Mouse (Mus musculus) embryonic facial prominence, embryonic 15.5 days (tissue): Measurements from ENCODE around the gene Samd4b. TPM values are rescaled to one million over a fixed set of nuclear protein-coding genes. Genes with fewer than 3 reads are reported as not detected.

Experiments used
- ATAC-seq: fragments of 200-750 bp; cut with Nextera tagmentation; 2 replicates; pipeline ENCODE4 v1.8.0; 2017; ENCODE audit warnings: low read depth, moderate TSS enrichment; ENCODE audit not compliant: insufficient number of reproducible peaks, low FRiP score, low TSS enrichment
- H3K27ac ChIP-seq: fragments of 300-500 bp; sonication (generic); replicated peaks from 2 replicates; pipeline ENCODE4 v1.5.1; 2015; ENCODE audit warnings: mild to moderate bottlenecking, inconsistent platforms
- H3K27me3 ChIP-seq: fragments of 300-500 bp; sonication (generic); 2 replicates; pipeline ENCODE4 v1.6.1; 2015; ENCODE audit warnings: inconsistent platforms
- H3K36me3 ChIP-seq: fragments of 300-500 bp; sonication (generic); 2 replicates; pipeline ENCODE4 v1.6.1; 2015; ENCODE audit warnings: mild to moderate bottlenecking, inconsistent platforms
- H3K4me1 ChIP-seq: fragments of 300-500 bp; sonication (generic); 2 replicates; pipeline ENCODE4 v1.6.1; 2015; ENCODE audit warnings: inconsistent platforms
- H3K4me2 ChIP-seq: fragments of 300-500 bp; sonication (generic); replicated peaks from 2 replicates; pipeline ENCODE4 v1.6.1; 2015; ENCODE audit warnings: mild to moderate bottlenecking, inconsistent platforms
- H3K4me3 ChIP-seq: fragments of 300-500 bp; sonication (generic); replicated peaks from 2 replicates; pipeline ENCODE4 v1.5.1; 2015; ENCODE audit warnings: mild to moderate bottlenecking, inconsistent platforms
- H3K9ac ChIP-seq: fragments of 300-500 bp; sonication (generic); 2 replicates; pipeline ENCODE4 v1.6.1; 2015; ENCODE audit warnings: inconsistent platforms
- H3K9me3 ChIP-seq: fragments of 300-500 bp; sonication (generic); replicated peaks from 2 replicates; pipeline ENCODE4 v1.6.1; 2016; ENCODE audit warnings: inconsistent platforms
- WGBS: fragments of 180-500 bp; shearing (Covaris S2); methylation state at CpG from one replicate; pipeline ENCODE4 v1.1.7; 2015; 5-methylcytosine and 5-hydroxymethylcytosine counted together
- polyA plus RNA-seq: library from polyadenylated mRNA; unstranded; fragments of >200 nt; fragmentation: Nextera tagmentation; extraction: Ambion mirVana; gene quantifications from 2 replicates; pipeline ENCODE4 v1.2.1, GENCODE M21; 2015

Gene Samd4b
- polyA plus RNA-seq, 1 experiment from 2014 or later = 34.1 TPM

DNA sequence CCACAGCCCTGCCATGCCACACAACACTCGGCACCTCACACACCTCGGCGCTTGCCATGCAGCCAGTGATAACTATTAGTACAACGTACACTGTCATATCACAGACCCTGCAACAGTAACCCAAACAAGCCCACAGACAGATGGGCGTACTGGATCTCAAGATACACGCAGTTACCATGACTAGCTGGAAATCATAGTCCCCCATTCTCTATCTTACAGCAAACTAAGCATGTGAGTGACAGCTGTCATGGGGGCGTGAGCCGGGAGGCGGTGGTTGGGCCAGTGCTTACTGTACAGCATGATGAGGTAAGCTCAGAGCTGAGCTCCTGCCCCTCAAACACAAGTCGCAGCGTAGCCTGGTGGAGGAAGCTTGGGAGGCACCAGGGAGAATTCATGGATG lies 22.3 kb downstream of the Samd4b start:
- no peak overlapping the region for H3K4me2 ChIP-seq
- no peaks in the 10 kb centered on the region for H3K27me3 ChIP-seq
- H3K4me1 ChIP-seq = peaks cover 70% of the 10 kb centered on the region
- H3K9ac ChIP-seq = no peak overlapping the region
- WGBS = 83% methylated on average over 11 of the region's 11 CpGs
- H3K36me3 ChIP-seq = no peaks in the 10 kb centered on the region
- no peak for ATAC-seq
- no peak overlapping the region for H3K27ac ChIP-seq
- H3K4me3 ChIP-seq = no peak overlapping the region
- H3K9me3 ChIP-seq = no peaks in the 10 kb centered on the region

DNA sequence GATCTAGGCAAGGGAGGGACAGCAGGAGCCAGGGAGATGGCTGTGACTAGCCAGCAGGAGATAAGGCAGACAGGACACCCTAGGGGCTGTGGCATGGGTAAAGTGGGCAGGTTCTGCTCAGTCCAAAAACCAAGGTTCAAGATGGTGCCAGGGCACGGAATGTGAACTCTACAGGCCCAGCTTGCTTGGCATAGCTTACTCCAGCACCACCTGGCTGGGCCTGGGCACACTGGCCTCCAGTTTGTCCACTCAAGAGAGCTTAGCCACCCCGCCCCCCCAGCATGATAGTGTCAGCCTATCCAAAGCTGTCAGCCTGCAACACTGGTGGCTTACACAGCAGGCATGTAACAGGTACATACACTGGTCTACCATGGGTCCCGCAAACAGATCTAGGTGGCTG lies 24.7 kb downstream of the Samd4b start:
- Histone ChIP-seq H3K36me3 (peaks cover 8% of the 10 kb centered on the region), H3K27ac (no peak overlapping the region), H3K27me3 (no peaks in the 10 kb centered on the region), H3K4me1 (peaks cover 65% of the 10 kb centered on the region), H3K9ac (no peak overlapping the region), H3K4me2 (no peak overlapping the region), H3K9me3 (no peaks in the 10 kb centered on the region), H3K4me3 (no peak overlapping the region)
- WGBS = 94% methylated on average over 3 of the region's 3 CpGs
- ATAC-seq = no peak

DNA sequence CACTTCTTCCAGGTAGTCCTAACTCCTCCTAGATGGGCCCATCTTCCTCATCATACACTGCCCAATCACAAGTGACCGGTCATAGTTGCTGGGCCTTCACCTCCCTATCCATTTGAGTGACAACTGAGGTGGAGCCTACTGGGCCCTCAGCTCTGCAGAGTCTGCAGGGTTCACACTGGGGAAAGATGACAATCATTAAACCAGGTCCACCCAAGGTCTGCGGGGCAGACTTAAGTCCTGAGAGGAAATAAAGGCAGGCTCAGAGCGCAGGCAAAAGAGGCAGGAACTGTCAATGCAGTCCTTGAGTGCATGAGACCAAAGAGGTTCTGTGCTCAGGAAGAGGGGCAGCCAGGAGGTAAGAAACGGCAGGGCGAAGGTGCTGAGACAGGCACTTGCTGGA lies 25.3 kb downstream of the Samd4b start:
- H3K36me3 ChIP-seq = peaks cover 13% of the 10 kb centered on the region
- no peak overlapping the region for H3K4me2 ChIP-seq
- no peak for ATAC-seq
- H3K4me1 ChIP-seq = peaks cover 59% of the 10 kb centered on the region
- WGBS = 82% methylated on average over 5 of the region's 5 CpGs
- H3K27me3 ChIP-seq = no peaks in the 10 kb centered on the region
- no peak overlapping the region for H3K27ac ChIP-seq
- H3K9me3 ChIP-seq = no peaks in the 10 kb centered on the region
- H3K9ac ChIP-seq = no peak overlapping the region
- H3K4me3 ChIP-seq = no peak overlapping the region

DNA sequence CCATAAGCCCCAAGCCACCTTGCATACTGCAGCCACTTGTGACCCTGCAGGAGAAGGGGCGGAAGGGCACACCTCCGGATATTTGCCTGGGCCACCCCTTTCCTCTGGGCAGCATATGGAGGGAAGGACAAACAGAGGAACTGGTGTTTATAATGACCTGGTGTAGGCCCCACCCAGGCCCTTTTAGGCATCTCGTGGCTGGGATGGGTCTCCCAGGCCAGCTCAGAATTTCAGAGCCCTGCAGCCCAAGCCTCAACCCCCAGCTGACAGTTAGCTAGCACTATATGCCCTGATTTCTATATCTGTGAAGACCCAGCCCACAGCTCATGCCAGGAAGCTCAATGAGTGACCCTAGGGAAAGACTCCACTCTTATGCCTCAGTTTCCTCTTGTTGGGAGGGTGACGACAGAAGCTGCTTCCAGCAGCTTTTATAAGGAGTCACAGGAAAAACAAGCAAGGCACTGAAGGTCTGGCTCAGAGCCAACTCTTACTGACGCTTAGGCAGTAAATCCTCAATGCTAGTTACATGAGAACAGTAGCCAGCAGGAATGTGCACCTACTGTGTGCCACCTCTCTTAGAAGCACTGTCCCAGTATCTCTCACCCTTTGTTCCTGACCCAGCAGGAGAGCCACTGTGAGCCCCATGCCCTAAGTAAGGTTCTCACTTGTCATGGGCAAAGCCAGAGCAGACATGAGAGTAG lies 26.8 kb downstream of the Samd4b start:
- no peak for ATAC-seq
- Histone ChIP-seq H3K27ac (peak overlapping the region; percentile 83), H3K36me3 (peaks cover 28% of the 10 kb centered on the region), H3K4me2 (peak overlapping the region; percentile 11; the same call in 1 of the 2 replicates), H3K9me3 (no peaks in the 10 kb centered on the region), H3K4me1 (peaks cover 44% of the 10 kb centered on the region), H3K4me3 (no peak overlapping the region), H3K27me3 (no peaks in the 10 kb centered on the region), H3K9ac (no peak overlapping the region)
- WGBS = 39% methylated on average over 5 of the region's 5 CpGs

DNA sequence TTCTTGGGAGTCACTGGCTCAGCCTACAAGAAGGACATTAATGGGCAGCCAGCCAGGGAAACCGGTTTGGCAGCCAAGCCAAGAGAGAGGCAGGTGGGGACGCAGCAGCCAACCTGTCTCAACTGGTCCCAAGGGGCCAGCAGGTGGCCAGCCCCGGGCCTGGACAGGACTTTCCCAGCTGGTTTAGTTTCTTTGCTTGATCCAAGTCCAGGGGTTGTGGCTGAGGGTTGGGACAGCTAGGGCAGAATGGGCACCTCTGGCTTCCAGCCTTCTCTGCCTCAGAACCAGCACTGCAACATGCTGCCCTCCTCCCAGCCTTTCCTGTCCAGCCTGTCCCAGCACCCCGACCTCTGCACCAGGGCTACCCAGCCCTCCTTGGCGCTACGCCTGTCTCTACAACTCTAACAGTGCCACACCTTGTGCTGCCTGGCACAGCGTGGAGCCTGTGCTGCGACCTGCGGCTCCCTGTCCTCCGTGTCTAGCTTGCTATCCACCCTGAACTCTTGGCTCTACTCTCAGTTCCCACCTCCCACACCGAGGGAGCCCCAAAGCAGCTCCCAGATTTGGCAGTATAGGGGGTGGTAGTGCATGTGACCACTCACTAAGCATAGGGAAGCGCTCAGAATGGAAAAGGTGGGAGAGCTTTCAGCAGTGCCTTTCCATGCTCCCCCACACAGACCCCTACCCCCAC lies 27.5 kb downstream of the Samd4b start:
- peak overlapping the region; percentile 83 for H3K27ac ChIP-seq
- H3K27me3 ChIP-seq = no peaks in the 10 kb centered on the region
- H3K9ac ChIP-seq = no peak overlapping the region
- no peaks in the 10 kb centered on the region for H3K9me3 ChIP-seq
- H3K4me3 ChIP-seq = no peak overlapping the region
- WGBS = 46% methylated on average over 12 of the region's 12 CpGs
- H3K4me1 ChIP-seq = peaks cover 37% of the 10 kb centered on the region
- peaks cover 35% of the 10 kb centered on the region for H3K36me3 ChIP-seq
- ATAC-seq = 0 out of 2 replicates have a peak, but pooled peaks have one; percentile 19
- peak overlapping the region; percentile 11 for H3K4me2 ChIP-seq

DNA sequence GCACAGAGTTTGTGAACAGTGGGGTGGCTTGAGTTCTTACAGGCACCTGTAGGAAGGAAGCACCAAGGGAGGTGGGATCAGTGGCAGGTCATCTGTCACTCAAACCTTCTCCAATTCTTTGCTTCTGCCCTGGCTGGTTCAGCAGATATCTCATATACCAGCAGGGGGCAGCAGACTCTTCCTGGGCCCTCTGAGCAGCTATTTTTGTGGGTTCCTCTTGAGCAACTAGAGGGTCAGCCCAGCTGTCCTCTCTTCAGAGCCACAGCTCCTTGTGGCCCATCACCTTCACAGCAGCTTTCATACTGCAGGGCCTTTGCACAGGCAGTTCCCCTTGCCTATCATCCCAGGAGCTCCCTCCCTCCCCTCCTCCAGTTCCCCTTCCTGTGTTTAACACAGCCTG lies 29.7 kb downstream of the Samd4b start:
- no peaks in the 10 kb centered on the region for H3K27me3 ChIP-seq
- peaks cover 56% of the 10 kb centered on the region for H3K36me3 ChIP-seq
- H3K4me3 ChIP-seq = no peak overlapping the region
- no peak overlapping the region for H3K27ac ChIP-seq
- no peak for ATAC-seq
- H3K4me1 ChIP-seq = peaks cover 32% of the 10 kb centered on the region
- H3K9me3 ChIP-seq = no peaks in the 10 kb centered on the region
- no peak overlapping the region for H3K4me2 ChIP-seq
- H3K9ac ChIP-seq = no peak overlapping the region

DNA sequence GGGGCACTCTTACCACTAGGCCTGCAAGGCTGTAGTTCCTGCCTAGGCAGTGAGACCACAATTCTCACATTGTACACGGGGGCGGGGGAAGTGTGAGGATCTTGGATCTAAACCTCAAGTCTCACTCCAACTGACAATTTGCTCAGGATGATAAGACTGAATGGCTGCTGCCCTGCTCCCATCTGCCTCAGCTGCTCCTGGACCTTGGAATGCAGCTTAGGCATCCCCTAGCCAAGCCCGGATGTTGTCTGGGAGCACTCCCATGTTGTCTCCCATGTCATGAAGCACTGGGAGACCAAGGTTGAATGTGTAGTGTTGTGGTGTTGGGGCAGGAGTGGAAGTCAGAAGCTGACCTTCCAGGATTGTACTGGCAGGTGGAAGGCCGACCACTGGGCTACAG lies 30.4 kb downstream of the Samd4b start:
- H3K27me3 ChIP-seq = no peaks in the 10 kb centered on the region
- H3K36me3 ChIP-seq = peaks cover 62% of the 10 kb centered on the region
- no peak overlapping the region for H3K4me3 ChIP-seq
- WGBS = 86% methylated on average over 4 of the region's 4 CpGs
- H3K4me1 ChIP-seq = peaks cover 32% of the 10 kb centered on the region
- no peak overlapping the region for H3K9ac ChIP-seq
- H3K9me3 ChIP-seq = no peaks in the 10 kb centered on the region
- no peak overlapping the region for H3K4me2 ChIP-seq
- ATAC-seq = no peak
- H3K27ac ChIP-seq = no peak overlapping the region

DNA sequence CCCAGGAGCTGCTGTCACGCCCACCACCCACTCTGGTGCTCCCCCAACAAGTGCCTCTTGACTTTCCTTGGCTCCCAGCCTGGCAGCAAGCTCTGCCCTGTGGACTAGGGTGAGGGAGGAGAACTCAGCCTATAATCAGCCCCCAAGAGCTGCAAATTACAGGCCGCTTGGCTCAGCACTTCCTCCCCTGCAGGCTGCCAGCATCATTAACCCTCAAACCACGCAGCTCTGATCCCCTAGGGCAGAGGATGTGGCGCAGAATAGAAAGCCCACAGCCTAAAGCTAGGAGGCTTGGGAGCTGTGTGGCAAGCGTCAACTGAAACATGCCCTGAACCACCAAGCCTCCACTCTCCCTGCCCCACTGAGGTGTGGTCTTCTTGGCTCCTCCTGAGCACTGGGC lies 32.5 kb downstream of the Samd4b start:
- peaks cover 16% of the 10 kb centered on the region for H3K4me1 ChIP-seq
- H3K4me2 ChIP-seq = no peak overlapping the region
- H3K4me3 ChIP-seq = no peak overlapping the region
- no peaks in the 10 kb centered on the region for H3K27me3 ChIP-seq
- no peaks in the 10 kb centered on the region for H3K9me3 ChIP-seq
- 52% methylated on average over 5 of the region's 5 CpGs for WGBS
- peaks cover 78% of the 10 kb centered on the region for H3K36me3 ChIP-seq
- 0 out of 2 replicates have a peak, but pooled peaks have one; percentile 21 for ATAC-seq
- H3K27ac ChIP-seq = no peak overlapping the region
- no peak overlapping the region for H3K9ac ChIP-seq

DNA sequence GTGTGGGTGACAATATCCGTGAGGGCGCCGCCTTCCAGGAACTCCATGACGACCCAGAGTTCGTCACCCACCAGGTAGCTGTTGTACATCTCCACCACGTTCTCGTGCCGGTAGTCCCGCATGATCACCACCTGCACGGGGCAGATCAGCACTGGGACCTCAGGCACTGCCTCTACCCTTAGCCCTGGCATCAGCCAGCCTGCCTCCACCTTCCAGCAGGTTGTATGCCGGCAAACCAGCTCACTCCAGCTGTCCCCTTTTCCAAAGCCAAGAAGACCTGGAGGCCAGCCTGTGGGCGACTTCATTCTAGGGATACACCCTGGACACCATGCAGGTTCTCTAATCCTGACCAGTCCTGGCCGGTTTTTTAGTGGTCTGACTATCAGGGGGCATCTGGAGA lies 35.0 kb downstream of the Samd4b start:
- ATAC-seq = no peak
- H3K4me3 ChIP-seq = no peak overlapping the region
- H3K9ac ChIP-seq = no peak overlapping the region
- H3K4me2 ChIP-seq = no peak overlapping the region
- WGBS = 94% methylated on average over 13 of the region's 13 CpGs
- H3K9me3 ChIP-seq = no peaks in the 10 kb centered on the region
- peaks cover 79% of the 10 kb centered on the region for H3K36me3 ChIP-seq
- no peak overlapping the region for H3K27ac ChIP-seq
- H3K4me1 ChIP-seq = 0 out of 2 replicates have a peak, but pooled peaks cover 10% of the 10 kb centered on the region
- H3K27me3 ChIP-seq = no peaks in the 10 kb centered on the region

DNA sequence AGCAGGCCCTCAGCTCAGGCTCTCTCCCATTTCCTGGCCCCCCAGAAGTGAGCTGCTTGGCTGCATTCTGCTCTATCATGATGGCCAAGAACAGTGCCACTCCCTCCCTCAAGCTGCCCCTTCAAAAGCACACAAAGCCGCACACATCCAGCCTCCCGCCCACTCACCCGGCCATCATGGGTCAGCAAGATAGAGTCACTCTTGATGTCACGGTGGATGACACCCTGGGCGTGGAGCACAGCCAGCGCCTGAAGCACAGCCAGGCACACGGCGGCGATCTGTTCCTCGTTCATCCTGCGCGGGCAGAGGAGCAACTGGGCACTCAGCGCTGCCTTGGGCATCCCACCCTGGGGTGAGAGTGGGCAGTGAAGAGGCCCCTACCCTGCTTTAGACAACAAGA lies 35.6 kb downstream of the Samd4b start:
- no peak overlapping the region for H3K9ac ChIP-seq
- no peaks in the 10 kb centered on the region for H3K9me3 ChIP-seq
- no peak overlapping the region for H3K4me3 ChIP-seq
- ATAC-seq = no peak
- H3K4me2 ChIP-seq = no peak overlapping the region
- no peaks in the 10 kb centered on the region for H3K27me3 ChIP-seq
- peaks cover 73% of the 10 kb centered on the region for H3K36me3 ChIP-seq
- H3K4me1 ChIP-seq = peaks cover 10% of the 10 kb centered on the region; the same call in 1 of the 2 replicates
- H3K27ac ChIP-seq = no peak overlapping the region
- 87% methylated on average over 13 of the region's 13 CpGs for WGBS

DNA sequence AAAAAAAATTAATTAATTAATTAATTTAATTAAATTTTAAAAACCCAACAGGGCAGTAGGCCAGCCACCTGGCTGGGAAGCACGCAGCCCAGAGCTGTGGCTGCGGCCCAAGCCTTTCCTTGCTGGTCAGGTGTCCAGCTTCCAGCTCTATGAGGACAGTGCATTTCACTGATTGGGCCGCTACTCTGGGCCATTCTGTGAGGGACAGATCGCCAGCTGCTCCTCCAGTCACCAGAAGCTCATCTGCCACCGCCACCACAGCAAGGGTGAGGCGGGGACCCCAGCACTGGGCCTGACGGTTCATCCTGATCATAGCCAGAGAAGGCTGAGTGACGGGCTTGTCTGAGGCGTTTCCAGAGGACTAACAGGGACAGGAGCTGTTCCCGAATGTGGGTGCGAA lies 36.0 kb downstream of the Samd4b start:
- ATAC-seq = no peak
- no peaks in the 10 kb centered on the region for H3K9me3 ChIP-seq
- H3K27me3 ChIP-seq = no peaks in the 10 kb centered on the region
- H3K4me1 ChIP-seq = peaks cover 12% of the 10 kb centered on the region; the same call in 1 of the 2 replicates
- no peak overlapping the region for H3K9ac ChIP-seq
- 92% methylated on average over 11 of the region's 11 CpGs for WGBS
- H3K36me3 ChIP-seq = peaks cover 69% of the 10 kb centered on the region
- H3K4me3 ChIP-seq = no peak overlapping the region
- H3K4me2 ChIP-seq = no peak overlapping the region
- H3K27ac ChIP-seq = no peak overlapping the region
